Mouse (Mus musculus): ENCODE measurements around the gene Itga2.

The Itga2 gene

DNA sequence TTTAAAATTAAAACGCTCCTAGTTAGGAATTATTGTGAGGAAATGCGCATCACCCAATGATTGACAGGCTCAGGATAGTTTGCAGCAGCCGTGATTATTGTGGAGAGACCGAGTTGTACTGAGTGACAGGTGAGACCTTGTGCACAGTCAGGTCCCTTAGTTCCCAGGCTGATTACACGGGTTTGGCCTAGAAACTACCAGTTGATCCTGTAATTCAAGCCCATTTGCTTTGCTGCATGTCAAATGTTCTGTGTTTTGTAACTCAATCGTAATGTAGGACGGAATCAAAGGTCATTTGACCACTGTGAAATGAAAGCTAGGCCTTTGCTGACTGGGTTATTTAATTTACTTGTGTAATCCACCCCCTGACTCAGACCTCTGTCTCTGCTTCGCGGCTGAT is 113.4 kb downstream of the Itga2 start:
- peak; percentile 13 for DNase-seq (ENCODE audit: low spot score)

DNA sequence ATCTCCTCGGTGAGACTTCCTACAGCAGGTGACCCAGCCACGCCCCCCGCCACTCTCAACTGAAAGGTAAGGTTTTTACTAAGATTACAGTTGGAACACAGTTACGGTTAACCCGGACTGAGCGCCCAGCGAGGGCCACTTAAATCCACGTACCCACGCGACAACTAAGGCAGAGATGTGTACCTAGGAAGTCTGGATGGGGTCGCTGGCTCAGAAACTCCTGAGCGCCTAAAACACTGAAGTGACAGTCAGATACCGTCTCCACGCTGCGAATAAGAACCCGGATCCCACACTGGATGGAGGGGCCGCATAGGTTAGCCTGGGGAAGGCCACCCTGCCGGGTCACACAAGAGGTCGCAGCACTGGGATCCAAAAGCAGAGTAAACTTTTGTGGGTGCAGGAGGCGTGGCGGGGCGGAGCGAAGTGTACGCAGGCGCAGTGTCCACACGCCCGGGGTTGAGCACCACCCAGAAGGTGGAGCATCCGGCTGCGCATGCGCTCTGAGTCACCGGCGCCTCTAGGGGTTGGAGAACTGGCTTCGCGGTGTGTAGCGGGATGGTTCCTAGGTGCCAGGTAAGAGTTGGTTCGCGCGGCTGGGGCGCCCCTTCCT is 114.0 kb downstream of the Itga2 start, which contains the start of gene Mocs2:
Gene Mocs2 (plus strand): TSS at position 486 of the 610 bp plus-strand sequence.
- peak; percentile 97 for DNase-seq (ENCODE audit: low spot score)

DNA sequence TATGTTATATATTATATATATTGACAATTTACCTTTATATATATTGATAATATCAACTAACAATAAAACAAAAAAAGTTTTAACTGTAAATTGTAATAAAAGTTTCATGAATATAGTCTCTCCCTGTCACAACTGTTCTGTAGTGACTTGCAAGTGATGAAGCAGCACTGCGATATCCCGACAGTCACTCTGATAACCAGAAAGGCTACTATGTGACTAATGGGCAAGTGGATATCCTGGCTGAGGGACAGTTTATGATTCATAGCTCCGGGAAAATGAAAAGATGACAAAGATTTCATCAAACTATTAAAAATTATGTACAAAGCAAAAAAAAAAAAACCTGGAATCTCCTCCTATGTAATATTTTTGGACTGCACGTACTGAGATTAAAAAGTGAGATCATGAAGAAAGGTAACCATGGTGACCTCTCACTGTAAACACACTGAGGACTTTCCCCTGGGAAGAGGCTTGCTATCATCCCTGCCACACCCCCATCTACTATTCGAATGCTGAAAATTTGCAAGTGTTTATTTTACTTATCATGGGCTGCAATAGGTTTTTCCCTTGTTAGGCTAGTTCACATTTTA is 122.2 kb downstream of the Itga2 start:
- no peak for DNase-seq (ENCODE audit: low spot score)

DNA sequence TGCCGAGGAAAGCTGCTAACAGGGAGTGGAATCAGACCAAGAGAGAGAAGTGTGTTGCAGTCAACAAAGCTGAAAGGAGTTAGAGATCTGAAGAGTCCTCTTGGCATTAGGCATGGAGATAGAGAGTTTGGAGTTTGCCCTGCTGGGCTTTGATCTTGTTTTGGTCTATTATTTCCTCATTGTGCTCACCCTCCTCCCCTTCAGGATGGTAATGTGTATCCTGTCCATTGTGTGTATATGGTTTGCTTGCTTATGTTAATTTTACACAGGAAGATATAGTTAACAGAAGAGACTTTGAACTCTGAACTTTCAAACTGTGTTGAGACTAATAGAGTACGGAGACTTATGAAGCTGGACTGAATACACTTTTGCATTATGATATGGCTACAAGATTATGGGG is 128.9 kb downstream of the Itga2 start:
- no peak for DNase-seq (ENCODE audit: low spot score)

DNA sequence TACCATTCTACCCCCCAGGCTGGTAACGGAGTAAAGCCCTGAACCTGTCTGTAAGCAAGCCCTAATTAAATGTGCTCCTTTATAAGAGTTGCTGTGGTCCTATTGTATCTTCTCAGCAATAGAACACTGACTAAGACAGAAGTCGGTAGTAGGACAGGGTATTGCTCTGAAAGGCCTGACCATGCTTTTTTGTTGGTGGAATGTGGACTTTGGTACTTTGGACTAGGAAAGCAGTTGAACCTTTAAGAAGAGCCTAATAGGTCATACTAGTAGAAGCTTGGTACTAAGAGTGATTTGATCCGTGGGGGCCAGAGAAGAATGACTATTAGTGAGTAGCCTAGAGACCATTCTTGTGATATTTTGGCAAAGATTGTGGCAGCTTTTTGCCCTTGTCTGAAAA is 130.0 kb downstream of the Itga2 start:
- DNase-seq (ENCODE audit: low spot score), result no peak

DNA sequence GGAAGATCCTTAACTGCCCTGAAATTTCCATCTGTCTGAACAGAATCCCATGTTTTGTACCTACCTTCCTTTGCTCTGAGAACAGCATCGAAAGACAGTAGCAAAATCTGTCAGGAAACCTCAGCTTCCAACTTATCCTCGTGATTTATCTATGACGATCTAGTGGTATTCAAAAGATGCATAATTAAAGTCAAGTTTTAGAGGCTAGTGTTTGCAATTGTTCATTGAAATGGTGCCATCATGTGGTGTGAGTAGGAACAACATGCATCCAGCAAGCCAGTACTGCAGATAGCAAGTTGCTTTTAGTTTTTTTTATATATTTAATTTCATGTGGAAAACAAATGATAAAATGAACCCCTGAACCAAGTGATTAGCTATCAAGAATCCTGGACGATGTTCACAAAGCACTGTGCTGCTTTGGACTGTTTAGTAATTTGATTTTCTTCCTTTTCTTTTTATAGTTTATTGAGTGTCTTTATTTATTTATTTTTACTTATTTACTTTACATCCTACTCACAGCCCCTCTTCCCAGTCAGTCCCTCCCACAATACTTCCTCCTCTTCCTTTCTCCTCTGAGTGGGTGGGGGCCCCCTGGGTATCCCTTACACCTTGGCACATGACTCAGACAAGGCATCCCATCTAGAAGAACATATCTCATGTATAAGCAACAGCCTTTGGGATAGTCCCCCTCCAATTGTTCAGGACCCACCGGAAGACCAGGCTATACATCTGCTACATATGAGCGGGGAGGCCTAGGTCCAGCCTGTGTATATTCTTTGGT is 138.5 kb downstream of the Itga2 start:
- peak; percentile 77 for DNase-seq (ENCODE audit: low spot score)

DNA sequence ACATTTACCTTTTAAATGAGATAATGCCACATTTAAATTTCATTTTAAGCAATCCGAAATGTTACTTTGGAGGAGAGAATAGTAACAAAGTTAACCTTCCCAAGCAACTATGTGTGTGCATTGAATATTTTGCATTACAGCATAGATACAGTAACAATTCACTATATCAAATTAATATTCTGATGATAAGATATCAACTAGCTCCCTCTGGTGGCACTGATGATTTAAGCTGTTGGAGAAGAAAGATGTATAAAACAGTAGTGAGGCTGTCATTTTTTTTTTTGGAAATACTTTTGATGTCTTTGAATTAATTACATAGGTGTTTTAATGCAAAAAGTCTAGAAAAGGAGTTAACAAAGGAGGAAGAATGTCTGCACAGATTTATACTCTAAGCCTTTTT is 140.4 kb downstream of the Itga2 start:
- peak; percentile 16 for DNase-seq (ENCODE audit: low spot score)
